Mouse (Mus musculus) cerebellum, postnatal 4 days (tissue): ENCODE results near the gene Cldn3.
"Not testable (repeated sequence)": the region's sequence is repeated elsewhere in the genome, so short reads cannot be mapped to it uniquely, and the experiment has no call there.

Source experiments
- DNase-seq, 2 experiments: peaks; one replicate each; pipeline ENCODE4 v3.0.0; 2022; ENCODE audit warnings: low spot score in 2 of 2, mixed read lengths in 1 of 2

The Cldn3 gene

GRCm38 (mm10) chr5:134985633-134986297 is at the start of gene Cldn3:
Cldn3 (plus strand) TSS chr5:134986214.
- peak in 1 of 2 experiments; percentile 26 for DNase-seq

- DNase-seq, result no peak
Observed at GRCm38 (mm10) chr5:134936626-134937185, 49.3 kb upstream of the Cldn3 start.

GRCm38 (mm10) chr5:134939069-134939468 is 46.9 kb upstream of the Cldn3 start:
- DNase-seq, result no peak

GRCm38 (mm10) chr5:134939554-134939953 is 46.5 kb upstream of the Cldn3 start:
- DNase-seq, result not testable (repeated sequence)

GRCm38 (mm10) chr5:134941472-134942209 is 44.4 kb upstream of the Cldn3 start:
- no peak for DNase-seq

GRCm38 (mm10) chr5:134942740-134943139 is 43.3 kb upstream of the Cldn3 start:
- DNase-seq, result no peak

GRCm38 (mm10) chr5:134944179-134944578 is 41.8 kb upstream of the Cldn3 start:
- no peak for DNase-seq

GRCm38 (mm10) chr5:134945266-134945959 is 40.6 kb upstream of the Cldn3 start:
- DNase-seq, result no peak

- DNase-seq, result no peak
Observed at GRCm38 (mm10) chr5:134946063-134946856, 39.8 kb upstream of the Cldn3 start.

GRCm38 (mm10) chr5:134946857-134947255 is 39.2 kb upstream of the Cldn3 start, which contains the start of gene Cldn4:
Cldn4 (minus strand) TSS chr5:134946934.
- no peak for DNase-seq

- DNase-seq, result no peak
Observed at GRCm38 (mm10) chr5:134947420-134948084, 38.5 kb upstream of the Cldn3 start.

GRCm38 (mm10) chr5:134948085-134948439 is 38.0 kb upstream of the Cldn3 start:
- DNase-seq, result no peak

- DNase-seq, result no peak
Observed at GRCm38 (mm10) chr5:134951053-134951884, 34.7 kb upstream of the Cldn3 start.

- DNase-seq, result no peak
Observed at GRCm38 (mm10) chr5:134955491-134955890, 30.5 kb upstream of the Cldn3 start.

- DNase-seq, result peak in 1 of 2 experiments; percentile 17
Observed at GRCm38 (mm10) chr5:134959114-134959513, 26.9 kb upstream of the Cldn3 start.

- DNase-seq, result no peak
Observed at GRCm38 (mm10) chr5:134960430-134960829, 25.6 kb upstream of the Cldn3 start.

GRCm38 (mm10) chr5:134961519-134961918 is 24.5 kb upstream of the Cldn3 start:
- DNase-seq, result no peak

- no peak for DNase-seq
Observed at GRCm38 (mm10) chr5:134963546-134963945, 22.5 kb upstream of the Cldn3 start.

GRCm38 (mm10) chr5:134964655-134965054 is 21.4 kb upstream of the Cldn3 start:
- DNase-seq, result not testable (repeated sequence)

GRCm38 (mm10) chr5:134965473-134965851 is 20.6 kb upstream of the Cldn3 start:
- DNase-seq, result peak; percentile 51 to 77
